Mouse (Mus musculus): ENCODE measurements at regions not wholly inside any gene's neighbourhood (a gene's known extent, or its start where the extent isn't known, plus 50 kb on each side); places are given as distances from the start of the nearest gene placed in this dataset.

DNA sequence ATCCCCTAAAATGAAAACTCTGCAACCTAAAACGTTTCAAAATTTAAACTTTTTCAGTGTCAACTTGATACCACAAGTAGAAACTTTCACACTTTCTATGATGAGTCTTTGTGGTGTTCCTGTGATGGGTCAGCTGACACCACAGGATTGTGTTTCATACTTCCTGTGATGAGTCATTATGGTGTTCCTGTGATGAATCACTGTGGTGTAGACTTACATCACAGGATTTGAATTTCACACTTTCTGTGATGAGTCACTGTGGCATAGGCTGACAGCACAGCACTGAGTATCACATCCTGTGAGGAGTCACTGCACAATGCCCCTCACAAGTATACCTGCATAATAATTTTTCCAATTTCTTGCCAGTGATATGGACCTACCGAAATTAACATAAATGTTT, 874.7 kb downstream of the Fam19a2 start (continued):
- TF ChIP-seq MYC (IDR thresholded peaks at IDR 0.05; ENCODE audit: low read depth, low read length) (no peak), MAZ (IDR thresholded peaks at IDR 0.05; ENCODE audit: low read depth, low read length) (no peak), JUN (IDR thresholded peaks at IDR 0.05; ENCODE audit: insufficient read depth, low read depth, low read length) (peak; percentile 73; the same call in 1 of the 2 replicates), TBP (conservative IDR thresholded peaks at IDR 0.05; ENCODE audit: low read depth, low read length) (no peak), MAX (IDR thresholded peaks at IDR 0.05; ENCODE audit: low read length) (no peak), NELFE (IDR thresholded peaks at IDR 0.05; ENCODE audit: low read depth, low read length) (no peak), HCFC1 (IDR thresholded peaks at IDR 0.05; ENCODE audit: low read depth, low read length) (no peak)

DNA sequence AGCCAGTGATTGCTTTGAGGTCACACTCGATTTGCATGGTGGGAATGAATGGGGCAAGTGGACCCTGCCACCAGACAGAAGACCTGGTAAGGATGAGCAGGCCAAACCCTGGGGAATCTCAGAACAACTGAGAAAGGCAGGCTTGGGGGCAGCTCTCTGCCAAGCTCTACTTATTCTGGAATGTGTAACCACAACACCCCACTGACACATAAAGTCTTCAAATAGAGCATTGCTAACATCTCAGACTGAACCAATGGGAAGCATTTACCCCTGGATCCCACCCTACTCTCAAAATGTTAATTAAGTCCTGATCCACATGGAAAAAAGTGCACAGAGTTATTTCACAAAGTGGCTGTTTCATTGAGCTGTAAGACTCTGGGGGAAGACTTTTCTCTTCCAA, 878.5 kb downstream of the Fam19a2 start:
- DNase-seq (ENCODE audit: extremely low read depth): no peak

DNA sequence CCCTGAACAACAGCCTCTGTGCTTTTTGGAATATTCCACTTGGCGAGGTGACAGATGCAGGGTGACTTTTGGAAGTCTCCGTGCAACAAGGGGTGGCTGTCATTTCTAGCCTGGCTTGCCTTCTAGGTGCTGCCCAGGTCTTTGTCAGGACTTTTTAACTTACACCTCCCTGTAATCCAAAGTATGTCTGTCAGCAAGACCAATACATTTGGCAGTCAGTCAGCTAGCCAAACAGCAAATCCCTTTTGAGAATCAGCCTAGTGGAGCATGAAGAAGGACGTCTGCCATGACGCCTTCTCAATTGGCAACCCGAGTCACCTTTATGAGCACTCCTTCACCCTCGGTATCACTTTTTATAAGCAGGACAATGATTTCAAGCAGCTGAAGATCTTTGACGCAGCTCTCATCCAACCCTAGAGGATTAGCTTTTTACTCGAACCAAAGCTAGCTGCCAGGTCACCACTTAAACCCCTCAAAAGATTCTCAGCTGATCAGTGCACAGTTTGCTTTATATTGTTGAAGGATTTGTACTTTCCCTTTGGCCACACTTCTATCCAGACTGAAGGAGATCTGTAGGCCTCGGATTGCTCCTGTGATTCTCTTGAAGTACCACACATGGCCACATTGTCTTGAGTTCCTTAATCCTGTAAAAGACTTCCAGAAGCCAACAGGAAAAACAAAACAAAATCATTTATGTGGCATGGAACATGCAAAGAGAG, 883.1 kb downstream of the Fam19a2 start:
- in situ Hi-C loops (cut with MboI; ENCODE audit: low pct_ligation_motif_present, low pct_unique_long_range_greater_than_20kb, low sequenced_read_pairs): no loop called here
- dilution Hi-C loops (cut with MboI; ENCODE audit: extremely low pct_ligation_motif_present, extremely low pct_unique_long_range_greater_than_20kb, low sequenced_read_pairs): no loop called here
- no peak overlapping the region for H3K4me3 ChIP-seq (replicated peaks in 1 of 3; ENCODE audit: low read depth in 2 of 3, low read length in 2 of 3, poor library complexity in 1 of 3)
- no peaks in the 10 kb centered on the region for H3K4me1 ChIP-seq (ENCODE audit: control insufficient read depth in 1 of 2, insufficient read depth in 2 of 2)
- H3K36me3 ChIP-seq (replicated peaks in 1 of 2; ENCODE audit: control insufficient read depth in 1 of 2, insufficient read depth in 1 of 2, low read length in 1 of 2): no peaks in the 10 kb centered on the region
- H3K27me3 ChIP-seq (replicated peaks): no peaks in the 10 kb centered on the region
- TF ChIP-seq TBP (conservative IDR thresholded peaks at IDR 0.05; ENCODE audit: low read depth, low read length) (no peak), HCFC1 (IDR thresholded peaks at IDR 0.05; ENCODE audit: low read depth, low read length) (no peak), ETS1 (conservative IDR thresholded peaks at IDR 0.05; ENCODE audit: low read depth, low read length) (no peak), USF1 (IDR thresholded peaks at IDR 0.05; ENCODE audit: low read depth, low read length) (no peak), IRF4 (IDR thresholded peaks at IDR 0.05; ENCODE audit: low read depth, low read length) (no peak), MXI1 (IDR thresholded peaks at IDR 0.05; ENCODE audit: low read depth, low read length) (no peak), KAT2A (IDR thresholded peaks at IDR 0.05; ENCODE audit: insufficient replicate concordance, low read length) (no peak), UBTF (IDR thresholded peaks at IDR 0.05; ENCODE audit: low read depth, low read length) (no peak), NELFE (IDR thresholded peaks at IDR 0.05; ENCODE audit: low read depth, low read length) (no peak), JUN (IDR thresholded peaks at IDR 0.05; ENCODE audit: insufficient read depth, low read depth, low read length) (no peak)
- H3K79me2 ChIP-seq (replicated peaks; ENCODE audit: control insufficient read depth, extremely low read depth, insufficient read depth, poor library complexity, severe bottlenecking): no peaks in the 10 kb centered on the region
- H3K9me3 ChIP-seq (replicated peaks; ENCODE audit: low read length): peaks cover 38% of the 10 kb centered on the region
- H3K4me2 ChIP-seq (ENCODE audit: insufficient read depth, low read depth, poor library complexity, severe bottlenecking): no peak overlapping the region
- no peak overlapping the region for H3K27ac ChIP-seq (ENCODE audit: insufficient read depth, low read depth)
- DNase-seq (ENCODE audit: extremely low read depth): no peak
- H3K9ac ChIP-seq (ENCODE audit: insufficient read depth, low read depth): no peak overlapping the region

More for the DNA sequence above, 878.5 kb downstream of the Fam19a2 start:
- no peaks in the 10 kb centered on the region for H3K36me3 ChIP-seq (replicated peaks in 1 of 2; ENCODE audit: control insufficient read depth in 1 of 2, insufficient read depth in 1 of 2, low read length in 1 of 2)
- H3K9me3 ChIP-seq (replicated peaks; ENCODE audit: low read length): peaks cover 46% of the 10 kb centered on the region
- no peak overlapping the region for H3K4me3 ChIP-seq (replicated peaks in 1 of 3; ENCODE audit: low read depth in 2 of 3, low read length in 2 of 3, poor library complexity in 1 of 3)
- no peaks in the 10 kb centered on the region for H3K4me1 ChIP-seq (ENCODE audit: control insufficient read depth in 1 of 2, insufficient read depth in 2 of 2)
- no peak overlapping the region for H3K4me2 ChIP-seq (ENCODE audit: insufficient read depth, low read depth, poor library complexity, severe bottlenecking)
- H3K79me2 ChIP-seq (replicated peaks; ENCODE audit: control insufficient read depth, extremely low read depth, insufficient read depth, poor library complexity, severe bottlenecking): no peaks in the 10 kb centered on the region
- dilution Hi-C loops (cut with MboI; ENCODE audit: extremely low pct_ligation_motif_present, extremely low pct_unique_long_range_greater_than_20kb, low sequenced_read_pairs): no loop called here
- H3K9ac ChIP-seq (ENCODE audit: insufficient read depth, low read depth): no peak overlapping the region
- H3K27ac ChIP-seq (ENCODE audit: insufficient read depth, low read depth): no peak overlapping the region
- no peaks in the 10 kb centered on the region for H3K27me3 ChIP-seq (replicated peaks)
- in situ Hi-C loops (cut with MboI; ENCODE audit: low pct_ligation_motif_present, low pct_unique_long_range_greater_than_20kb, low sequenced_read_pairs): no loop called here
- TF ChIP-seq HCFC1 (IDR thresholded peaks at IDR 0.05; ENCODE audit: low read depth, low read length) (no peak), USF2 (conservative IDR thresholded peaks at IDR 0.05; ENCODE audit: low read depth, low read length) (no peak), CTCF (conservative IDR thresholded peaks at IDR 0.05 in 1 of 2, IDR thresholded peaks at IDR 0.05 in 1 of 2; ENCODE audit: low read depth in 2 of 2, low read length in 2 of 2) (no peak), TCF12 (IDR thresholded peaks at IDR 0.05; ENCODE audit: low read depth, low read length) (no peak), EP300 (IDR thresholded peaks at IDR 0.05; ENCODE audit: low read length) (no peak), JUN (IDR thresholded peaks at IDR 0.05; ENCODE audit: insufficient read depth, low read depth, low read length) (no peak), PAX5 (IDR thresholded peaks at IDR 0.05; ENCODE audit: low read length) (no peak), POLR2A (IDR thresholded peaks at IDR 0.05; ENCODE audit: low read depth, low read length) (no peak), ZC3H11A (IDR thresholded peaks at IDR 0.05; ENCODE audit: low read depth, low read length) (no peak), NELFE (IDR thresholded peaks at IDR 0.05; ENCODE audit: low read depth, low read length) (no peak), ETS1 (conservative IDR thresholded peaks at IDR 0.05; ENCODE audit: low read depth, low read length) (no peak), MXI1 (IDR thresholded peaks at IDR 0.05; ENCODE audit: low read depth, low read length) (no peak)
